Mouse (Mus musculus): ENCODE measurements around the gene Wwox. TPM values are rescaled to one million over a fixed set of nuclear protein-coding genes. Genes with fewer than 3 reads are reported as not detected.

Wwox gene
- polyA plus RNA-seq, 1 experiment: 13.5 TPM

DNA sequence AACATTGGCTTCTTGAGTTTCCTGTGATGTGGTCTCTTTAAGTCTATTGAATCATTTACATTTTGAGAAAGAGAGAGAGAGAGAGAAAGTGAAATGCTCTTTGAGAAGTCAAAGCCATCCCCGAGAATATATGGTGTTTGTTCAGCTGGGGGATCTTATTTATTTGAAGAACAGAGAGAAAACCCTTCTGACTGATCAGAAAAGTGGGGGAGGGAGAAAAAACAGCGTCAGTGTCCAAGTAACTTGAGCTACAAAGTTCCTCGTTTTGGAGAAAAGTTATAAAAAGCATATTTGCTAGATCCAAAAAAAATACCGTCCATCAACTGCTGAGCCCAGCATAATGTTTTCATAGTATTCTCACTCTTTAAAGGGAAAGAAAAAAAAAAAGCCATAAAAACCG, 283.2 kb downstream of the Wwox start:
- no peak for TF ChIP-seq CTCF (IDR thresholded peaks at IDR 0.05; ENCODE audit: control insufficient read depth, insufficient read depth, low read length)
- TF ChIP-seq POLR2A (IDR thresholded peaks at IDR 0.05; ENCODE audit: borderline replicate concordance, control insufficient read depth, low read depth, low read length): no peak
- WGBS: 47% methylated on average over 5 of the region's 5 CpGs
- no peak overlapping the region for H3K27ac ChIP-seq (ENCODE audit: control insufficient read depth, insufficient read depth, low read depth, low read length, poor library complexity)
- no peaks in the 10 kb centered on the region for H3K4me1 ChIP-seq (ENCODE audit: control insufficient read depth, insufficient read depth, low read length)
- H3K4me3 ChIP-seq (replicated peaks; ENCODE audit: control insufficient read depth, low read depth, low read length): no peak overlapping the region

DNA sequence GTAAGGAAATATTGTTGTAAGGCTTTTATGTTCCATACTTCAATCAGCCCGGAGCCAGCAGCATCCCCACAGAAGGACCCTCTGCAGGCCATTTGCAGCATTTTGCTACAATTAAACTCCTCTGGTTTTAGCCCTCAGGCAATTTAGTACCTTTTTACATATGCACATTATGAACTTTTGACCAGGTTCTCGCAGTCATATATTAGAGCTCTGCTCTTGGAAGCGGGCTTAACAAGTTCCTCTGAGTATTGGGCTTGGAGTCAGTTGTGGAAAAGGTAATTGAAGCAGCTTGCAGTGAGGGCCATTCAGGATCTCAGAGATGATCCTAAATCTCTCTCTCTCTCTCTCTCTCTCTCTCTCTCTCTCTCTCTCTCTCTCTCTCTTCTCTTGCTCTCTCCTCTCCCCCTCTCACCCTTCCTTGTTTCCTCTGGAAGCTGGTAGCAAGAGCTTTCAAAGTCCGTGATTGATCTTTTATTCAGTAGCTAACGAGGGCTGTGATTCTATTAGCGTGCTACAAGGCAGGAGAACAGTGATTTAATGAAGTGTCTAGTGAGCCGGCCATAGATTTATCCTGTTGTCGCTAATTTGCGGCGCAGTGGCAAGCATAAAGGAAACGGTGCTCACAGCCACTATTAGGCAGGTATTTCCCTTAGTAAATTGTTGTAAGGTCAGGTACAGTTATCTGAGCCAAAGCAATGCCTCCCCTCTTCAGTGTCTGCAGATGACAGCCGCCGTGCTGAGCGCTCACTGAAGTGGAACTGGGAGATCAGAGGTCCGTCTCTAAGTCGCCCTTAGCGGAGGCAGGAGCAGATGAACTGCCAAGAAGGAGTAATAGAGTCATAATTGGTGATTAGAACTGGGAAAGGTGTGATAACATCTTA, 292.0 kb downstream of the Wwox start:
- Histone ChIP-seq H3K4me1 (ENCODE audit: control insufficient read depth, insufficient read depth, low read length) (no peaks in the 10 kb centered on the region), H3K27ac (ENCODE audit: control insufficient read depth, insufficient read depth, low read depth, low read length, poor library complexity) (no peak overlapping the region), H3K4me3 (replicated peaks; ENCODE audit: control insufficient read depth, low read depth, low read length) (no peak overlapping the region)
- TF ChIP-seq CTCF (IDR thresholded peaks at IDR 0.05; ENCODE audit: control insufficient read depth, insufficient read depth, low read length) (no peak), POLR2A (IDR thresholded peaks at IDR 0.05; ENCODE audit: borderline replicate concordance, control insufficient read depth, low read depth, low read length) (no peak)
- 81% methylated on average over 17 of the region's 17 CpGs for WGBS

DNA sequence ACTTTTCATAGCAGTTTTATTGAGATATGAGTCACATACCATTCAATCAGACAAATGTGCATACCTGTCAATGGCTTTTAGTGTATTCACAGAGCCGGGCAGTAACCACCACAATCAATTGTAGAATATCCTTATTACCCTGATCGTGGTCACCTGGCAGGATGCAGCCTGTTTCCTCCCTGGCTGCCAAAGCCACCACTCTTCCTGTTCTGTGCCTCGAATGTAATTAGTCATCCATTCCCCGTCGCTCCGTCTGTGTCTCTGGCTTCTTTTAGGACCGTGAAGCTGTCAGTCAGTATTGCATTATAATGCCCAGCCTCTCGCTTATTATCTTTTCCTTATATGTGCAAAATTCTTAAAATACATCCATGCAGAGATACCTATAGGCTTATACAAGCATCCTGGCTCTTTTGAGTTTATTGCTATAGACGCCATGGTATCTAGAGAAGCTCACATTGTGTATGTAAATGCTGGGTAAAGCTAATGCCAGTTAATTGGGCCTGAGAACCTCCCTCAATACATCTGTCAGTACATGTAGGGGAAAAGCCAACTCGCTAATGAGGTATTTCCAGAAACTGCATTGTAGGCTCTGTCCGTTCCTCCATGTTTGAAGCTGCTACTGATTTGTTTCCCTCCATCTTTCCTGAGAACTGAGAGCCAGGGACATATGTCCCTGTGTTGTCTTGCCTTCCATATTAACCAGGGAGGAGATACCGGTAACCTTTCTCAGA, 303.9 kb downstream of the Wwox start:
- no peaks in the 10 kb centered on the region for H3K4me1 ChIP-seq (ENCODE audit: control insufficient read depth, insufficient read depth, low read length)
- no peak overlapping the region for H3K4me3 ChIP-seq (replicated peaks; ENCODE audit: control insufficient read depth, low read depth, low read length)
- no peak overlapping the region for H3K27ac ChIP-seq (ENCODE audit: control insufficient read depth, insufficient read depth, low read depth, low read length, poor library complexity)
- 12% methylated on average over 12 of the region's 12 CpGs for WGBS
- TF ChIP-seq POLR2A (IDR thresholded peaks at IDR 0.05; ENCODE audit: borderline replicate concordance, control insufficient read depth, low read depth, low read length): no peak
- no peak for TF ChIP-seq CTCF (IDR thresholded peaks at IDR 0.05; ENCODE audit: control insufficient read depth, insufficient read depth, low read length)

DNA sequence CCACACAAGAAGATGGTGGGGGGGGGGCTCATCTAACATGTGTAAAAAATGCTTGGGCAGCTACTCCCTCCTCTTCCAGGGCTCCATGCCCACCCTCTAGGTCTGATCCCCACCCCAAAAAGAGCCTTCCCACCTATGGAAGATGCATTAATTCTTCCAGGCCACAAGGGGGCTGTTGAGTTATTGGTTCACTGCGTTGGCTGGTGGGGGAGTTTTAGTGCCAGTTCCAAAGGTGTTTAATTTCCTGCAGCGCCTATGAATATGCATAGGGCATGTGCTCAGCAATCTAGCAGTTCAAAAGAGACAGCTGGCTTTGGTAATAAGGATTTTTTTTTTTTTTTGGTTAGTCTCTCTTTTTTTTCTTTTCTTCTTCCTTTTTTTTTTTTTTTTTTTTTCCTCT, 306.9 kb downstream of the Wwox start:
- no peak overlapping the region for H3K4me3 ChIP-seq (replicated peaks; ENCODE audit: control insufficient read depth, low read depth, low read length)
- TF ChIP-seq POLR2A (IDR thresholded peaks at IDR 0.05; ENCODE audit: borderline replicate concordance, control insufficient read depth, low read depth, low read length) (no peak), CTCF (IDR thresholded peaks at IDR 0.05; ENCODE audit: control insufficient read depth, insufficient read depth, low read length) (no peak)
- no peaks in the 10 kb centered on the region for H3K4me1 ChIP-seq (ENCODE audit: control insufficient read depth, insufficient read depth, low read length)
- WGBS: 62% methylated on average over 2 of the region's 2 CpGs
- H3K27ac ChIP-seq (ENCODE audit: control insufficient read depth, insufficient read depth, low read depth, low read length, poor library complexity): no peak overlapping the region

DNA sequence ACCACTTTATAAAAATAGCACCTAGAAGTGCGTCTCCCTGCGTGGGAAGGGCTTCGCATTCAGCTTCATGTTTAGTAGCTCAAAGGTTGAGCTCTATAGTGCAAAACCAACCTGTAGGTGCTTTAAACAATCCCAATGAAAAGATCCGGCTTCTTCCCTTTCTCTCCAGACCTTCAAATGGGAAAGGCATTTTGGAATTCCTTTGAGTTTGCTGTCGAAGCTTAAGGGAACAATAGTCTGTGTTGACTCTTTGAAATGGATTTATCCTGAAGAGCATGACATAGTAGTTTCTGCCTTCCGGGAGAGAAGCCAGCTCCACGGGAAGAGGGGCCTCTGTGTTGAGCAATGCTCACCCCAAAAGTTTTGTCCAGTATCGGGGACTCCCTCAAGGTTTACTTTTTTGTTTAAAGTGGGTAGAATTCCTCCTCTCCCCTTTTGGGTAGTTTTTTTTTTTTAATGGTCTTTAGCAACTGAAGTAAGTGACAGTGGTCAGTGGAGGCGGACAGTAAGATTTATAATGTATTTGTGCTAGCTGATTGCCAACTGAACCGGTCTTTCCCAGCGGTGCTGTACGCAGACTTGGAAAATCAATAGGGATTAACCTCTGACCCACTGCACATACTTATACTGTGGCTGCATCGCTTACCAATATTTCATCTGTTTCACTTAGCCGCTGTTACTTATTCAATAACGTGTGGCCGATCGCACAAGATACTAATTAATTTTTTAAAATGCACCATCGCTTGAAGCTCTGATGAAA, 312.1 kb downstream of the Wwox start:
- Histone ChIP-seq H3K4me3 (replicated peaks; ENCODE audit: control insufficient read depth, low read depth, low read length) (no peak overlapping the region), H3K4me1 (ENCODE audit: control insufficient read depth, insufficient read depth, low read length) (no peaks in the 10 kb centered on the region), H3K27ac (ENCODE audit: control insufficient read depth, insufficient read depth, low read depth, low read length, poor library complexity) (no peak overlapping the region)
- TF ChIP-seq POLR2A (IDR thresholded peaks at IDR 0.05; ENCODE audit: borderline replicate concordance, control insufficient read depth, low read depth, low read length) (no peak), CTCF (IDR thresholded peaks at IDR 0.05; ENCODE audit: control insufficient read depth, insufficient read depth, low read length) (no peak)
- 84% methylated on average over 18 of the region's 18 CpGs for WGBS

DNA sequence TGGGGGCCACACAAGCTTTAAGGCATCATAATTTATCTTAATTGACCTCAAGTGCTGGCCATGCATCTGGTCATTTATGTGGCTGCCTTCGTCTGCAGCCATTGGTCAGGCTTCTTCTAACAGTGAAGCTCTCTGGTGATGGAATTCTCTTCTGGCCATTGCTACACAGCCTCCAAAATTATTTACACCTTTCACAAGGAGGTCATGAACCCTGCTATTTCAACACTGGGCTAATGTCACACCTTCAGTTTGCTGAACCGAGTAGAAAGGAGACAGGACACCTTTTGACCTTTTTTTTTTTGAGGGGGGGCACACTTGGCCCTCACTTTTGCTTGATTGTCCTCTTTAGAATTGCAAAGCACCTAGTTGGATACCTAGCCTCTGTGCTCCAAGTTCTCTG, 320.2 kb downstream of the Wwox start:
- Histone ChIP-seq H3K27ac (ENCODE audit: control insufficient read depth, insufficient read depth, low read depth, low read length, poor library complexity) (no peak overlapping the region), H3K4me1 (ENCODE audit: control insufficient read depth, insufficient read depth, low read length) (no peaks in the 10 kb centered on the region), H3K4me3 (replicated peaks; ENCODE audit: control insufficient read depth, low read depth, low read length) (no peak overlapping the region)
- TF ChIP-seq POLR2A (IDR thresholded peaks at IDR 0.05; ENCODE audit: borderline replicate concordance, control insufficient read depth, low read depth, low read length) (no peak), CTCF (IDR thresholded peaks at IDR 0.05; ENCODE audit: control insufficient read depth, insufficient read depth, low read length) (no peak)
- WGBS: 76% methylated on average over 2 of the region's 2 CpGs

DNA sequence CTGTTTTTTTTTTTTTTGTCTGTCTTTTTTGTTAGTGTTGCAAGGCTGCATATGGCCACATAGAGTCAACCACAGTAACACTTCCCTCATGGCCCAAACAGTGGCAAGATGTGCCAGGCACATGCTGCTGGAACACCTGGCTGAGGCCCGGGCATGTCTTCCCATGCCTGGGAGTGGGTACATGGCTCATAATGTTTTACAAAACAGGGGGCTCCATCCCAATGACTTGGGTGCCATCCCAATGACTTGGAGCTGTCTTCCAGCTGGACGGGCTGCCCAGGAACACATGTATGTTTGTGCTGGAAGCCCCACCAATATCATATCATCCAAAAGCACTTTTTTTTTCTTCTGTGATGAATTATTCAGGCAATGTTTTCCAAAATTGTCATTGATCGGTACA, 329.1 kb downstream of the Wwox start:
- Histone ChIP-seq H3K4me1 (ENCODE audit: control insufficient read depth, insufficient read depth, low read length) (no peaks in the 10 kb centered on the region), H3K4me3 (replicated peaks; ENCODE audit: control insufficient read depth, low read depth, low read length) (no peak overlapping the region), H3K27ac (ENCODE audit: control insufficient read depth, insufficient read depth, low read depth, low read length, poor library complexity) (no peak overlapping the region)
- TF ChIP-seq CTCF (IDR thresholded peaks at IDR 0.05; ENCODE audit: control insufficient read depth, insufficient read depth, low read length) (no peak), POLR2A (IDR thresholded peaks at IDR 0.05; ENCODE audit: borderline replicate concordance, control insufficient read depth, low read depth, low read length) (no peak)
- WGBS: 84% methylated on average over 3 of the region's 3 CpGs
